Mouse (Mus musculus): Measurements from ENCODE around the gene Bsn.

DNA sequence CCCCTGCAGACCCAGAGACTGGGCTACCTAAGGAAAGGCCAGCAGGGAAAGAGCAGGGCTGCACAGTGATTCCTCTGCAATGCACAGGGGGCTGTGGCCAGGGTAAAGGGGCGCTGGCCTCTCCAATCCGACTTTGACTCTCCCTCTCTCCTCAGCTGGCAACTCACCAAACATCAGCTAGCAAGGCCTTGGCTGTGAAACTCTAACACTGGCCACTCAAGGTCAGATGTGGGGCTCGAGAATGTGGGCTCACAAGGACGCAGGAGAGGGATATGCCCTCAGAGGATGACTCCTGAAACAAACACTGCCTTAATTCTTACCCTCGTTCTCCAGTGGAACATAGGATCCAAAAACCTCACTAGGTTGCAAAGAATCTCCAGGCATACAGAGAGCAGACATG, 11.8 kb downstream of the Bsn start:
- no peak for TF ChIP-seq POLR2A (IDR thresholded peaks at IDR 0.05; ENCODE audit: insufficient read length, low read depth)
- TF ChIP-seq E2F4 (IDR thresholded peaks at IDR 0.05; ENCODE audit: insufficient read depth) = no peak
- TF ChIP-seq MYOG (IDR thresholded peaks at IDR 0.05; ENCODE audit: control insufficient read depth in 1 of 3, insufficient read depth in 1 of 3, insufficient read length in 2 of 3, low read depth in 2 of 3) = no peak
- no peak for TF ChIP-seq TCF12 (IDR thresholded peaks at IDR 0.05; ENCODE audit: insufficient read depth, poor library complexity, severe bottlenecking)
- TF ChIP-seq MAX (IDR thresholded peaks at IDR 0.05; ENCODE audit: low read depth) = no peak
- no peak for TF ChIP-seq MYOD1 (IDR thresholded peaks at IDR 0.05; ENCODE audit: control insufficient read depth in 1 of 3, insufficient read length in 2 of 3, low read depth in 2 of 3)
- no peak for TF ChIP-seq SRF (IDR thresholded peaks at IDR 0.05; ENCODE audit: control insufficient read depth, insufficient read length, low read depth)
- no peak for TF ChIP-seq USF1 (IDR thresholded peaks at IDR 0.05; ENCODE audit: low read depth)
